Mouse (Mus musculus): ENCODE measurements around the gene Ptpre. TPM values are rescaled to one million over a fixed set of nuclear protein-coding genes. Genes with fewer than 3 reads are reported as not detected.

Gene Ptpre
- polyA plus RNA-seq, 1 experiment from 2014 or later = 0.75 TPM

DNA sequence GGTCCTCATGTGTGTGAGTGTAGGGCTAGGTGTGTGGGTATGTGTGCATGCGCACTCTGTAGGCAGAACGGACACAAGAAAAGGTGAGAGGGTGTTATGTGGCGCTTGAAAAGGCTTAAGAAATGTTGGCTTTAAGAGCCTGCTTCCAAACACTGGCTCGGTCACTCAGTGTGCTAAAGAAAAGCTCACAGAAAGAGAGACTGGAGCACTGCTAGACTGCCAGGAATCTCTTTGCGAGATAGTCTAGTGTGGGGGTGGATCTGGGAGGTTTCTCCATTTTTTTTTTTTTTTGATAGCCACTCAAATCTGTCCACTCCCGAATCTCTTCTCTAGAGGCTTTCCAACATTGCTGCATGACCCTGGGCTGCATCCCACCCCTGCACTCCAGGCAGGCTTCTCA lies 84.4 kb downstream of the Ptpre start:
- Histone ChIP-seq H3K4me1 (ENCODE audit: control insufficient read depth, insufficient read depth, low read length) (no peaks in the 10 kb centered on the region), H3K9ac (ENCODE audit: low read length) (no peak overlapping the region), H3K36me3 (ENCODE audit: control insufficient read depth, insufficient read depth, low read length) (no peaks in the 10 kb centered on the region), H3K4me2 (ENCODE audit: low read depth, severe bottlenecking) (no peak overlapping the region), H3K27me3 (ENCODE audit: control insufficient read depth, insufficient read depth, low read length) (no peaks in the 10 kb centered on the region), H3K27ac (replicated peaks; ENCODE audit: low read depth, low read length) (no peak overlapping the region), H3K9me3 (ENCODE audit: control insufficient read depth, low read length) (no peaks in the 10 kb centered on the region), H3K4me3 (ENCODE audit: low read depth, low read length) (no peak overlapping the region)
- DNase-seq (ENCODE audit: low spot score) (no peak), ATAC-seq (ENCODE audit: insufficient number of reproducible peaks, low FRiP score, low TSS enrichment, low read depth) (no peak)
- 78% methylated on average over 6 of the region's 6 CpGs for WGBS

DNA sequence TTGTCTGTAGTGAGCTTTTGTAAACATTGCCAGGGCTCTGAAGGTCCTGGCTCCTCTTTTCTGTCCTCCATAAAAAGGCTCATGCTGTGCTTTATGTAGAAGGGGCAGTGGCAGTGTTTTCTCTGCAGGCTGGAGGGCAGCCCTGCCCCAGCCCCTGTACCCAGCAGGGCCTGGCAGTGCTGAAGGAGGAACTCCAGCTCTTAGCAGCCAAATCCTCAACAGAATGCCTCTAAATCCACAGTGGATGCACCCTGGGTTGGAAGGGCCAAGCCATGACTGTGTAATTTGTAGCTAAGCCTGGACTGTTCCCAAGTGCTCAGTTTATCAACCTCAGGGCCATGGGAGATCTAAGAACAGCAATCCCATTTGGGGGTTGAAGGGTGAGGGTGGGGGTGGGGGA lies 85.0 kb downstream of the Ptpre start:
- no peaks in the 10 kb centered on the region for H3K9me3 ChIP-seq (ENCODE audit: control insufficient read depth, low read length)
- no peaks in the 10 kb centered on the region for H3K27me3 ChIP-seq (ENCODE audit: control insufficient read depth, insufficient read depth, low read length)
- ATAC-seq (ENCODE audit: insufficient number of reproducible peaks, low FRiP score, low TSS enrichment, low read depth) (no peak), DNase-seq (ENCODE audit: low spot score) (no peak)
- no peak overlapping the region for H3K27ac ChIP-seq (replicated peaks; ENCODE audit: low read depth, low read length)
- no peaks in the 10 kb centered on the region for H3K36me3 ChIP-seq (ENCODE audit: control insufficient read depth, insufficient read depth, low read length)
- H3K4me2 ChIP-seq (ENCODE audit: low read depth, severe bottlenecking) = no peak overlapping the region
- no peaks in the 10 kb centered on the region for H3K4me1 ChIP-seq (ENCODE audit: control insufficient read depth, insufficient read depth, low read length)
- no peak overlapping the region for H3K9ac ChIP-seq (ENCODE audit: low read length)
- no peak overlapping the region for H3K4me3 ChIP-seq (ENCODE audit: low read depth, low read length)

DNA sequence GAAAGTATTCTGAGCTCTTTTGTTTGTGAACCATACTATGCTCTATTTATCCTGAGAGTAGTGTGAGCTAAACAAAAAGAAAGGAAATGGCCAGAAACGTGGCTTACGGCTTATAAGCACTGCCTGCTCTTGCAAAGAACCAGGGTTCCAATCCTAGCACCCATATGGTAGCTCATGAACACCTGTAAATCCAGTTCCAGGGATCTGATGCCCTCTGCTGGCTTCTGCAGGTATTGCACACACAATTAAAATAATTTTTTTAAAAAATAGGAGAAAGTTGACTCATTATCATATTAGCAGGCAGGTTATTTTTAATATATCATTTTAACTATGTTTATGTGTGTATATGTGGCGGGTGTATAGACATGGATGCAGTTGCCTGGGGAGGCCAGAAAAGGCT lies 87.6 kb downstream of the Ptpre start:
- no peak overlapping the region for H3K9ac ChIP-seq (ENCODE audit: low read length)
- no peak for ATAC-seq (ENCODE audit: insufficient number of reproducible peaks, low FRiP score, low TSS enrichment, low read depth)
- no peak overlapping the region for H3K4me3 ChIP-seq (ENCODE audit: low read depth, low read length)
- H3K27me3 ChIP-seq (ENCODE audit: control insufficient read depth, insufficient read depth, low read length) = no peaks in the 10 kb centered on the region
- H3K4me2 ChIP-seq (ENCODE audit: low read depth, severe bottlenecking) = no peak overlapping the region
- H3K4me1 ChIP-seq (ENCODE audit: control insufficient read depth, insufficient read depth, low read length) = no peaks in the 10 kb centered on the region
- no peaks in the 10 kb centered on the region for H3K36me3 ChIP-seq (ENCODE audit: control insufficient read depth, insufficient read depth, low read length)
- no peaks in the 10 kb centered on the region for H3K9me3 ChIP-seq (ENCODE audit: control insufficient read depth, low read length)
- no peak overlapping the region for H3K27ac ChIP-seq (replicated peaks; ENCODE audit: low read depth, low read length)
- WGBS = 75% methylated on average over 3 of the region's 3 CpGs
- peak; percentile 34 for DNase-seq (ENCODE audit: low spot score)

DNA sequence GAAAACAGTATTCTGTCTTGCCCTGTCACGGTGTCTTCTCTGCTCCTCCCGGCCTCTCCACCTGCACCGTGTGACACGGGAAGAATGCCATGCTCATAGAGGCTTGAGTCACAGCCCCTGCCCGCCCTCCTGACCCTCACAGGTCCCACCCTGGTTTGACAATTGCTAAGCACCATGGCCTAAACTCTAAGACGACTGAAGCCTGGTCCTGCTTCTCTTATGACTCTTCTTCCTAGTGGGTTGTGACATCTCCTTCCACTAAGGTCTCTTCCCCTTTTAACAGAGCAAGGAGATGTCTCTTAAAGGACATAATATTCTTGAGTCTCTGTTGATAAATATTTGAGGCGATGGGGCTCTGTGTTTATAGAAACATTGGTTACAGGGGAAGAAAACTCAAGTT lies 91.1 kb downstream of the Ptpre start:
- no peak for ATAC-seq (ENCODE audit: insufficient number of reproducible peaks, low FRiP score, low TSS enrichment, low read depth)
- no peak overlapping the region for H3K9ac ChIP-seq (ENCODE audit: low read length)
- no peak overlapping the region for H3K27ac ChIP-seq (replicated peaks; ENCODE audit: low read depth, low read length)
- WGBS = 85% methylated on average over 7 of the region's 7 CpGs
- H3K4me2 ChIP-seq (ENCODE audit: low read depth, severe bottlenecking) = no peak overlapping the region
- H3K36me3 ChIP-seq (ENCODE audit: control insufficient read depth, insufficient read depth, low read length) = no peaks in the 10 kb centered on the region
- H3K9me3 ChIP-seq (ENCODE audit: control insufficient read depth, low read length) = no peaks in the 10 kb centered on the region
- no peaks in the 10 kb centered on the region for H3K27me3 ChIP-seq (ENCODE audit: control insufficient read depth, insufficient read depth, low read length)
- no peak for DNase-seq (ENCODE audit: low spot score)
- H3K4me1 ChIP-seq (ENCODE audit: control insufficient read depth, insufficient read depth, low read length) = no peaks in the 10 kb centered on the region
- no peak overlapping the region for H3K4me3 ChIP-seq (ENCODE audit: low read depth, low read length)

DNA sequence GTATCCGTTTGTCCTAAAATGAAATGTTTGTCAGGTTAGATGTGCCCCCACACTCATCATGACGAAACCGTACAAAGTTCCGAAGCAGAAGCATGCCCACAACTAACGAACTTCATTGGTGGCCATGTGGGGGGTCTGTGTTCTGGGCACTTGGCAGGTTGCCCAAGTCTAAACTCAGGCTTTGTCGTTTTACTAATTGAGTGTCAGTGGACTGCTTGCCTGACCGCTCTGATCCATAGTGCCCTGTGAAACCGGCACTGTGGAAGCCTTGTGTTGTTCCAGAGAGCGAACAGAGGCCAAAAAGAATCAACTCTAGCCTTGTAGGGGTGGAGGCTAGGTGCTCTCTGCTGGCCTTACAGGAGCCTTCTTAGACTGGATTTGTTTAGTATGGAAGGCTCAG lies 91.7 kb downstream of the Ptpre start:
- Histone ChIP-seq H3K4me1 (ENCODE audit: control insufficient read depth, insufficient read depth, low read length) (no peaks in the 10 kb centered on the region), H3K27me3 (ENCODE audit: control insufficient read depth, insufficient read depth, low read length) (no peaks in the 10 kb centered on the region), H3K9ac (ENCODE audit: low read length) (no peak overlapping the region), H3K36me3 (ENCODE audit: control insufficient read depth, insufficient read depth, low read length) (no peaks in the 10 kb centered on the region), H3K9me3 (ENCODE audit: control insufficient read depth, low read length) (no peaks in the 10 kb centered on the region), H3K4me3 (ENCODE audit: low read depth, low read length) (no peak overlapping the region), H3K4me2 (ENCODE audit: low read depth, severe bottlenecking) (no peak overlapping the region), H3K27ac (replicated peaks; ENCODE audit: low read depth, low read length) (no peak overlapping the region)
- WGBS = 70% methylated on average over 9 of the region's 9 CpGs
- no peak for DNase-seq (ENCODE audit: low spot score)
- ATAC-seq (ENCODE audit: insufficient number of reproducible peaks, low FRiP score, low TSS enrichment, low read depth) = no peak

DNA sequence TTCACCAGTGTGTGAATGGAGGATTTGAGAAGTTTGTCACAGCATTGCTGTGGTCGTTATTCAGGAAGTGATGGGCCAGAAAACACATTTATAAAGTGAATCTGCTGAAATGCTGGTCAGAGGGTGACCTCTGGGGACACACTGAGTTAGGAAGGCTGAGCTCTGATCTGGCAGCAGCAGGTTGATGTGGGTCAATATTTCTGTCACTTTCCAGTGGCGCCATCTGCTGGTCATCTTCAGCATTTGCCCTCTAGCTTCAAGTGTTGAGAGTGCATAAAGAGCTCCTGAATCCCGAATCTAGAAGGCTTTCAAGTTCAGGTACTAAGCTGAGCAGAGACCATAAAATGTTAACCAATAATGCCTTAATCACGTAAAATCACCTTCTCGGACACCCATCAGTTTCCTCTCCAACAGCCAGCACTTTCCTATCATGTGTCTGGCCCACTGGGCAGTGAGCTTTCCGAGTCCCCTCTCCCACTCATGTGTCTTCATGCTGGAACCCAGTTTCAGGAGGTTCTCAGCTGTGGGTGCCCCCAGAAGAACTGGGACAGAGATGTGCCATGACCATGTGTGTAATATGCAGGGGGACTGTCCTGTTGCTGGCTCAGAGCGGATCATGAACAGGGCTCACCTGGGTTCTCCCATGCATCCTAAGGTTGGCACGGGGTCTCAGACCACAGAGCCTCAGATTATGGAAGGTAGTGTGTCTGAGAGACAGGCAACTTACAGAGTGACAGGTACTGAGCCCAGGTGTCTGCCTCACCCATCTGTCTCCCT lies 94.7 kb downstream of the Ptpre start:
- no peaks in the 10 kb centered on the region for H3K9me3 ChIP-seq (ENCODE audit: control insufficient read depth, low read length)
- H3K4me1 ChIP-seq (ENCODE audit: control insufficient read depth, insufficient read depth, low read length) = no peaks in the 10 kb centered on the region
- no peak overlapping the region for H3K4me2 ChIP-seq (ENCODE audit: low read depth, severe bottlenecking)
- no peaks in the 10 kb centered on the region for H3K36me3 ChIP-seq (ENCODE audit: control insufficient read depth, insufficient read depth, low read length)
- peak; percentile 83 for DNase-seq (ENCODE audit: low spot score)
- no peak overlapping the region for H3K4me3 ChIP-seq (ENCODE audit: low read depth, low read length)
- no peak overlapping the region for H3K27ac ChIP-seq (replicated peaks; ENCODE audit: low read depth, low read length)
- no peak for ATAC-seq (ENCODE audit: insufficient number of reproducible peaks, low FRiP score, low TSS enrichment, low read depth)
- 48% methylated on average over 8 of the region's 8 CpGs for WGBS
- no peak overlapping the region for H3K9ac ChIP-seq (ENCODE audit: low read length)
- H3K27me3 ChIP-seq (ENCODE audit: control insufficient read depth, insufficient read depth, low read length) = no peaks in the 10 kb centered on the region

DNA sequence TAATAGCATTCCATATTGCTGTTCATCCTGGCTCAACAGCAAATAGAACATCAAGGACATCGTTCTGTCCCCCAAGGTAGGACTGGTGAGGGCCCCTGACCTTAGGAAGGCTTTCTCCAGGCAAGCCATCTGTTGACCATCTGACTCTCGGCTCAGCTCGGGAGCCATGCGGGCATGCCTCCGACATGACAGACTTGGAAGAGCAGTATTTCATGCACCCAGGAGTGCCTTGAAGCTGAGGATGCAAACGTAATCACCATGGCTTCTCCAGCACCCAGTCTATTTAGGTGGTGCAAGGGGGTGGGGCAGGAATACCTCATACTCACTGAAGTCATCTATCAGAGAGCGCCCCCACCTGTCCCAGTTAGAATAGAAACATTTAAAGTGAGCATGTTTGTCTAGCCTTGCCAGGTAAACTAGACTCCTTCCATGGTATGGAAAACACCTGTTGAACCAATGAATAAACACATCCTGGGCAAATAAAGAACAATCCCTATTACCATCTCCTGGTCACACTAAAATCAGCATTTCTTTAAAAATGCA lies 95.5 kb downstream of the Ptpre start:
- Histone ChIP-seq H3K4me3 (ENCODE audit: low read depth, low read length) (no peak overlapping the region), H3K36me3 (ENCODE audit: control insufficient read depth, insufficient read depth, low read length) (no peaks in the 10 kb centered on the region), H3K27ac (replicated peaks; ENCODE audit: low read depth, low read length) (no peak overlapping the region), H3K9ac (ENCODE audit: low read length) (no peak overlapping the region), H3K9me3 (ENCODE audit: control insufficient read depth, low read length) (no peaks in the 10 kb centered on the region), H3K4me1 (ENCODE audit: control insufficient read depth, insufficient read depth, low read length) (no peaks in the 10 kb centered on the region), H3K4me2 (ENCODE audit: low read depth, severe bottlenecking) (no peak overlapping the region), H3K27me3 (ENCODE audit: control insufficient read depth, insufficient read depth, low read length) (no peaks in the 10 kb centered on the region)
- no peak for ATAC-seq (ENCODE audit: insufficient number of reproducible peaks, low FRiP score, low TSS enrichment, low read depth)
- DNase-seq (ENCODE audit: low spot score) = no peak
- WGBS = 57% methylated on average over 7 of the region's 7 CpGs

DNA sequence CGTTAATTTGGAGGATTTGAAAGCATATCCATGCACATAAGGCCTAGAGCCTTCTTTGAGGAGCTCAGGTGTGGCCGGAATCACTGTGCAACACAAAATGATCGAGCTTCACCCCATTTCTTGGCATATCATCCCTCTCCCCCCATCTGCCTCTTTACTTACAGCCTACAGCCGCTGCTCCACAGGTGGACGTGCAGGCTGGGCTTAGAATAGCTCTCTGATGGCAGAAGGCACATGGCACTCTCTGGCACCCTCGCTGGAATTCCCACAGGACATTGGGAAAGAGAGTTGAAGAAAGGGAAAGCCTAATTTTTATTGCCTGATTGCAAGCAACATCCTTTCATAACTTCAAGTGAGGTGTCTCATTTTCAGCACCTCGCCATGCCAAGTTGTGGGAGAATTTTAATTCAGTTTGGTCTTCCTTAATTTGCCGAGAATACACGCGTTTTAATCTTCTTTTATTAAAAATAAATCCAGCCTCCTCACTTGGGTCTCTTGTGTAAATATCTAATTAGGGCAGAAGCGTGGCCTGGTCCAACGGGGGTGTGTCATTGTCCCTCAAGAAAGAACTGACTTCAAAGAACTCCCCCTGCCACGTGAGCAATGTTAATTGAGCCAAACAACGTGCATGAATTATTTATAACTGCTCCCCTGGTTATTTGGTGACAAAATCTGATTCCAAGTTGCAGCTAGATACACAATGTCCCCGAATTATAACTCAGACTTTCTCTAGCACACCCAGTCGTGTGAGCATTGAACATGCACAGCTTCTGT lies 97.8 kb downstream of the Ptpre start:
- Histone ChIP-seq H3K4me1 (ENCODE audit: control insufficient read depth, insufficient read depth, low read length) (no peaks in the 10 kb centered on the region), H3K4me2 (ENCODE audit: low read depth, severe bottlenecking) (no peak overlapping the region), H3K9me3 (ENCODE audit: control insufficient read depth, low read length) (no peaks in the 10 kb centered on the region), H3K9ac (ENCODE audit: low read length) (no peak overlapping the region), H3K27me3 (ENCODE audit: control insufficient read depth, insufficient read depth, low read length) (no peaks in the 10 kb centered on the region), H3K4me3 (ENCODE audit: low read depth, low read length) (no peak overlapping the region), H3K27ac (replicated peaks; ENCODE audit: low read depth, low read length) (no peak overlapping the region), H3K36me3 (ENCODE audit: control insufficient read depth, insufficient read depth, low read length) (no peaks in the 10 kb centered on the region)
- DNase-seq (ENCODE audit: low spot score) = no peak
- ATAC-seq (ENCODE audit: insufficient number of reproducible peaks, low FRiP score, low TSS enrichment, low read depth) = no peak
- WGBS = 77% methylated on average over 16 of the region's 16 CpGs
